Mouse (Mus musculus): ENCODE results near the gene Efna5. TPM values are rescaled to one million over a fixed set of nuclear protein-coding genes. Genes with fewer than 3 reads are reported as not detected.

Efna5 gene
- polyA plus RNA-seq, 1 experiment from 2014 or later = 70.3 TPM

GRCm38 (mm10) chr17:62870446-62870845 lies 10.7 kb downstream of the Efna5 start:
- ATAC-seq (replicated peaks; ENCODE audit: insufficient number of reproducible peaks, low FRiP score, low TSS enrichment, low read depth) = no peak
- H3K9me3 ChIP-seq (replicated peaks; ENCODE audit: control insufficient read depth, low read length) = no peaks in the 10 kb centered on the region
- H3K27ac ChIP-seq (replicated peaks; ENCODE audit: low read depth, low read length) = no peak overlapping the region
- DNase-seq (ENCODE audit: low spot score) = no peak
- H3K4me1 ChIP-seq (ENCODE audit: control insufficient read depth, insufficient read depth, low read length) = peaks cover 4% of the 10 kb centered on the region; the same call in 1 of the 2 replicates
- H3K4me2 ChIP-seq (ENCODE audit: low read depth, low read length) = no peak overlapping the region
- H3K36me3 ChIP-seq (replicated peaks; ENCODE audit: control insufficient read depth, insufficient read depth, low read depth, low read length) = no peaks in the 10 kb centered on the region
- 56% methylated on average over 5 of the region's 5 CpGs for WGBS
- no peak overlapping the region for H3K9ac ChIP-seq (replicated peaks; ENCODE audit: low read length)
- no peak overlapping the region for H3K4me3 ChIP-seq (ENCODE audit: low read depth, low read length)
- no peaks in the 10 kb centered on the region for H3K27me3 ChIP-seq (ENCODE audit: control insufficient read depth, insufficient read depth, low read length)

GRCm38 (mm10) chr17:62864966-62865365 lies 16.2 kb downstream of the Efna5 start:
- DNase-seq (ENCODE audit: low spot score) = no peak
- no peaks in the 10 kb centered on the region for H3K36me3 ChIP-seq (replicated peaks; ENCODE audit: control insufficient read depth, insufficient read depth, low read depth, low read length)
- ATAC-seq (replicated peaks; ENCODE audit: insufficient number of reproducible peaks, low FRiP score, low TSS enrichment, low read depth) = no peak
- H3K4me3 ChIP-seq (ENCODE audit: low read depth, low read length) = no peak overlapping the region
- no peaks in the 10 kb centered on the region for H3K27me3 ChIP-seq (ENCODE audit: control insufficient read depth, insufficient read depth, low read length)
- H3K4me2 ChIP-seq (ENCODE audit: low read depth, low read length) = no peak overlapping the region
- 0 out of 2 replicates have a peak, but pooled peaks cover 2% of the 10 kb centered on the region for H3K4me1 ChIP-seq (ENCODE audit: control insufficient read depth, insufficient read depth, low read length)
- no peaks in the 10 kb centered on the region for H3K9me3 ChIP-seq (replicated peaks; ENCODE audit: control insufficient read depth, low read length)
- H3K27ac ChIP-seq (replicated peaks; ENCODE audit: low read depth, low read length) = no peak overlapping the region
- 89% methylated on average over 8 of the region's 8 CpGs for WGBS
- no peak overlapping the region for H3K9ac ChIP-seq (replicated peaks; ENCODE audit: low read length)

GRCm38 (mm10) chr17:62863004-62863403 lies 18.1 kb downstream of the Efna5 start:
- DNase-seq (ENCODE audit: low spot score) (no peak), ATAC-seq (replicated peaks; ENCODE audit: insufficient number of reproducible peaks, low FRiP score, low TSS enrichment, low read depth) (no peak)
- Histone ChIP-seq H3K4me2 (ENCODE audit: low read depth, low read length) (no peak overlapping the region), H3K9me3 (replicated peaks; ENCODE audit: control insufficient read depth, low read length) (no peaks in the 10 kb centered on the region), H3K27ac (replicated peaks; ENCODE audit: low read depth, low read length) (no peak overlapping the region), H3K4me3 (ENCODE audit: low read depth, low read length) (no peak overlapping the region), H3K4me1 (ENCODE audit: control insufficient read depth, insufficient read depth, low read length) (0 out of 2 replicates have a peak, but pooled peaks cover 2% of the 10 kb centered on the region), H3K36me3 (replicated peaks; ENCODE audit: control insufficient read depth, insufficient read depth, low read depth, low read length) (no peaks in the 10 kb centered on the region), H3K9ac (replicated peaks; ENCODE audit: low read length) (no peak overlapping the region), H3K27me3 (ENCODE audit: control insufficient read depth, insufficient read depth, low read length) (no peaks in the 10 kb centered on the region)
- WGBS = 39% methylated on average over 3 of the region's 3 CpGs

GRCm38 (mm10) chr17:62862298-62862999 lies 18.7 kb downstream of the Efna5 start:
- no peak overlapping the region for H3K4me3 ChIP-seq (ENCODE audit: low read depth, low read length)
- peak overlapping the region; percentile 38; the same call in 1 of the 2 replicates for H3K27ac ChIP-seq (replicated peaks; ENCODE audit: low read depth, low read length)
- ATAC-seq (replicated peaks; ENCODE audit: insufficient number of reproducible peaks, low FRiP score, low TSS enrichment, low read depth) (peak; percentile 79), DNase-seq (ENCODE audit: low spot score) (peak; percentile 30)
- no peaks in the 10 kb centered on the region for H3K9me3 ChIP-seq (replicated peaks; ENCODE audit: control insufficient read depth, low read length)
- H3K4me1 ChIP-seq (ENCODE audit: control insufficient read depth, insufficient read depth, low read length) = 0 out of 2 replicates have a peak, but pooled peaks cover 2% of the 10 kb centered on the region
- WGBS = 26% methylated on average over 12 of the region's 12 CpGs
- H3K36me3 ChIP-seq (replicated peaks; ENCODE audit: control insufficient read depth, insufficient read depth, low read depth, low read length) = no peaks in the 10 kb centered on the region
- no peak overlapping the region; the same call in 1 of the 2 replicates for H3K9ac ChIP-seq (replicated peaks; ENCODE audit: low read length)
- H3K4me2 ChIP-seq (ENCODE audit: low read depth, low read length) = no peak overlapping the region
- no peaks in the 10 kb centered on the region for H3K27me3 ChIP-seq (ENCODE audit: control insufficient read depth, insufficient read depth, low read length)

- H3K27ac ChIP-seq (replicated peaks; ENCODE audit: low read depth, low read length) = no peak overlapping the region
- H3K27me3 ChIP-seq (ENCODE audit: control insufficient read depth, insufficient read depth, low read length) = no peaks in the 10 kb centered on the region
- DNase-seq (ENCODE audit: low spot score) = no peak
- ATAC-seq (replicated peaks; ENCODE audit: insufficient number of reproducible peaks, low FRiP score, low TSS enrichment, low read depth) = no peak
- H3K4me1 ChIP-seq (ENCODE audit: control insufficient read depth, insufficient read depth, low read length) = peaks cover 4% of the 10 kb centered on the region; the same call in 1 of the 2 replicates
- no peak overlapping the region for H3K4me2 ChIP-seq (ENCODE audit: low read depth, low read length)
- 54% methylated on average over 8 of the region's 8 CpGs for WGBS
- H3K4me3 ChIP-seq (ENCODE audit: low read depth, low read length) = no peak overlapping the region
- no peak overlapping the region for H3K9ac ChIP-seq (replicated peaks; ENCODE audit: low read length)
- no peaks in the 10 kb centered on the region for H3K9me3 ChIP-seq (replicated peaks; ENCODE audit: control insufficient read depth, low read length)
- no peaks in the 10 kb centered on the region for H3K36me3 ChIP-seq (replicated peaks; ENCODE audit: control insufficient read depth, insufficient read depth, low read depth, low read length)
Observed at GRCm38 (mm10) chr17:62857275-62857674, 23.8 kb downstream of the Efna5 start.

GRCm38 (mm10) chr17:62853741-62854140 lies 27.4 kb downstream of the Efna5 start:
- no peak overlapping the region for H3K4me3 ChIP-seq (ENCODE audit: low read depth, low read length)
- no peaks in the 10 kb centered on the region for H3K36me3 ChIP-seq (replicated peaks; ENCODE audit: control insufficient read depth, insufficient read depth, low read depth, low read length)
- ATAC-seq (replicated peaks; ENCODE audit: insufficient number of reproducible peaks, low FRiP score, low TSS enrichment, low read depth) (no peak), DNase-seq (ENCODE audit: low spot score) (no peak)
- no peaks in the 10 kb centered on the region for H3K27me3 ChIP-seq (ENCODE audit: control insufficient read depth, insufficient read depth, low read length)
- H3K9me3 ChIP-seq (replicated peaks; ENCODE audit: control insufficient read depth, low read length) = no peaks in the 10 kb centered on the region
- no peak overlapping the region for H3K27ac ChIP-seq (replicated peaks; ENCODE audit: low read depth, low read length)
- H3K4me2 ChIP-seq (ENCODE audit: low read depth, low read length) = no peak overlapping the region
- 10% methylated on average over 6 of the region's 6 CpGs for WGBS
- H3K9ac ChIP-seq (replicated peaks; ENCODE audit: low read length) = no peak overlapping the region
- peaks cover 7% of the 10 kb centered on the region; the same call in 1 of the 2 replicates for H3K4me1 ChIP-seq (ENCODE audit: control insufficient read depth, insufficient read depth, low read length)

GRCm38 (mm10) chr17:62852822-62853608 lies 28.1 kb downstream of the Efna5 start:
- WGBS = 0% methylated on average over 3 of the region's 3 CpGs
- ATAC-seq (replicated peaks; ENCODE audit: insufficient number of reproducible peaks, low FRiP score, low TSS enrichment, low read depth) (0 out of 2 replicates have a peak, but pooled peaks have one; percentile 57), DNase-seq (ENCODE audit: low spot score) (peak; percentile 74)
- Histone ChIP-seq H3K27ac (replicated peaks; ENCODE audit: low read depth, low read length) (0 out of 2 replicates have a peak overlapping the region, but pooled peaks have one; percentile 3), H3K4me3 (ENCODE audit: low read depth, low read length) (no peak overlapping the region), H3K4me2 (ENCODE audit: low read depth, low read length) (no peak overlapping the region; the same call in 1 of the 2 replicates), H3K9ac (replicated peaks; ENCODE audit: low read length) (no peak overlapping the region), H3K4me1 (ENCODE audit: control insufficient read depth, insufficient read depth, low read length) (peaks cover 7% of the 10 kb centered on the region; the same call in 1 of the 2 replicates), H3K27me3 (ENCODE audit: control insufficient read depth, insufficient read depth, low read length) (no peaks in the 10 kb centered on the region), H3K9me3 (replicated peaks; ENCODE audit: control insufficient read depth, low read length) (no peaks in the 10 kb centered on the region), H3K36me3 (replicated peaks; ENCODE audit: control insufficient read depth, insufficient read depth, low read depth, low read length) (no peaks in the 10 kb centered on the region)

GRCm38 (mm10) chr17:62851268-62851667 lies 29.8 kb downstream of the Efna5 start:
- DNase-seq (ENCODE audit: low spot score) (no peak), ATAC-seq (replicated peaks; ENCODE audit: insufficient number of reproducible peaks, low FRiP score, low TSS enrichment, low read depth) (no peak)
- H3K9me3 ChIP-seq (replicated peaks; ENCODE audit: control insufficient read depth, low read length) = no peaks in the 10 kb centered on the region
- no peak overlapping the region for H3K4me2 ChIP-seq (ENCODE audit: low read depth, low read length)
- H3K27ac ChIP-seq (replicated peaks; ENCODE audit: low read depth, low read length) = no peak overlapping the region
- no peaks in the 10 kb centered on the region for H3K36me3 ChIP-seq (replicated peaks; ENCODE audit: control insufficient read depth, insufficient read depth, low read depth, low read length)
- no peak overlapping the region for H3K4me3 ChIP-seq (ENCODE audit: low read depth, low read length)
- no peak overlapping the region for H3K9ac ChIP-seq (replicated peaks; ENCODE audit: low read length)
- no peaks in the 10 kb centered on the region for H3K27me3 ChIP-seq (ENCODE audit: control insufficient read depth, insufficient read depth, low read length)
- H3K4me1 ChIP-seq (ENCODE audit: control insufficient read depth, insufficient read depth, low read length) = peaks cover 7% of the 10 kb centered on the region; the same call in 1 of the 2 replicates
- WGBS = 33% methylated on average over 7 of the region's 7 CpGs
